Mouse (Mus musculus): ENCODE measurements at regions not wholly inside any gene's neighbourhood (a gene's known extent, or its start where the extent isn't known, plus 50 kb on each side); places are given as distances from the start of the nearest gene placed in this dataset.

GRCm38 (mm10) chr12:107708812-107709211 lies 220.4 kb downstream of the 3110018I06Rik start:
- TF ChIP-seq CTCF (IDR thresholded peaks at IDR 0.05; ENCODE audit: extremely low read depth, insufficient read length, insufficient replicate concordance, low read depth, low read length) (no peak), POLR2A (IDR thresholded peaks at IDR 0.05; ENCODE audit: low read depth, low read length) (no peak)

All from small intestine, adult 2 months (tissue).